Mouse (Mus musculus) mammary gland, adult 2 months (tissue): ENCODE results near the gene Armh4. TPM values are rescaled to one million over a fixed set of nuclear protein-coding genes. Genes with fewer than 3 reads are reported as not detected.

Experiments
- polyA plus RNA-seq: library from polyadenylated mRNA; depleted of rRNA; stranded (reverse); fragments of >200 nt; gene quantifications from 2 replicates; pipeline ENCODE4 v1.2.3, GENCODE M21; 2012; ENCODE audit warnings: low replicate concordance; rRNA removed

The Armh4 gene
- polyA plus RNA-seq, result 0.65 and 1.8 TPM in 2 replicates

GRCm38 (mm10) chr14:49782715-49783531, at the start of gene Armh4:
Armh4 (minus strand) TSS chr14:49783383.

Other genes starting within 250 kb of the Armh4 start
- not detected in 2 replicates for gene Olfr722, start 118.6 kb upstream of the Armh4 start, polyA plus RNA-seq
- gene Olfr723, start 148.4 kb upstream of the Armh4 start, polyA plus RNA-seq, result not detected in 2 replicates
- not detected in 2 replicates for gene Olfr724, start 179.9 kb upstream of the Armh4 start, polyA plus RNA-seq